Mouse (Mus musculus) ES-E14 (cell line): ENCODE data around the gene Myo1h.

Experiments used
- CHD2 ChIP-seq: IDR thresholded peaks from 2 replicates; pipeline ENCODE4 v1.6.1; 2014; ENCODE audit warnings: mild to moderate bottlenecking, low read depth, low read length, inconsistent platforms
- HCFC1 ChIP-seq: IDR thresholded peaks from 2 replicates; pipeline ENCODE4 v1.6.1; 2012; ENCODE audit warnings: low read length, inconsistent platforms, borderline replicate concordance; ENCODE audit not compliant: insufficient read depth

GRCm38 (mm10) chr5:114370371-114370776, 81.4 kb downstream of the Myo1h start:
- TF ChIP-seq HCFC1 (no peak), CHD2 (no peak)
